Comparison of ENCODE assay signal across 8 mouse cellular contexts in the genomic region with DNA sequence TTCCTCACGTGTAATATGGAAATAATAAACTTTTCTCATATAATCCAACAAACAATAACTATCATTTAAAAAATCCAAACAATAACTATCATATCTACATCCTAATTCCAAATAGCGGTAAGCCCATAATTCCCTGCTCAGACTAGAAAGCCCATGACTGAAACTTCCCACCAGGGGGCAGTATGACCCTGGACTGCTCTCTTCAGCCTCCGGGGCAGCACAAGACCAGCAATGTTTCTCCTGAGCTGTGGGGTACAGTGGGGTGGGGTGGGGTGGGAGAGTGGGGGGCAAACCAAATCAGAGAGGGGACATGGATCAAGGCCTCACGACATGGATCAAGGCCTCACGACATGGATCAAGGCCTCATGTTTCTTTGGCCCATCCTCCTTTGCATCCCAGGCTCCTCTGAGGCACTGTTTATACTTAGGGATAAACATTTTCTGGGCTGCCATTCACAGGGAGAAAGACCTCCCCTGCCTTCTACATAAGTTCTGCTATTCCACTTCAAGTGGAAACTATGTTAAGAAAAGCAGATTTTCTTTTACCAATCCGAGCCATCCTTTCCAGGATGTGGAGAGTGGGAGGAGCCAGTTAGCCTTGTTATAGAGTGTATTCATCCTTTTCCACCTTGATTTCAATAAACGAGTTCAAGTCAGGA. TPM values are rescaled to one million over a fixed set of nuclear protein-coding genes. Genes with fewer than 3 reads are reported as not detected.
DNase-seq lines count a peak whose midpoint lies in the region; ATAC-seq and TF ChIP-seq lines count a peak whose summit lies in the region.
"Had no signal": no experiment of that assay in that cellular context is flagged by ENCODE, and none has a peak within 500 bp of the region (broad histone marks: within the 10 kb centered on the region; RNA-seq: fewer than 3 reads in every experiment).

No protein-coding gene starts in this region.

- no peaks in the 10 kb centered on the region for H3K36me3 ChIP-seq in thymus, adult 2 months (ENCODE audit: control insufficient read depth, insufficient read depth, low read length)
- no peaks in the 10 kb centered on the region for H3K36me3 ChIP-seq in intestine, embryonic 15.5 days
- peaks cover 3% of the 10 kb centered on the region; the same call in 1 of the 2 replicates for H3K36me3 ChIP-seq in lung, embryonic 16.5 days (ENCODE audit: control insufficient read depth, insufficient read depth, low read length)

- peak; percentile 51 for DNase-seq in thymus, adult 2 months
- DNase-seq in thymus, adult 18-20 months: no peak
- DNase-seq in adrenal gland, postnatal 36 days: peak; percentile 73 to 82
- peak; percentile 65 for DNase-seq in right cerebral cortex, postnatal 14 days

- H3K9me3 ChIP-seq in intestine, embryonic 15.5 days: no peaks in the 10 kb centered on the region
- H3K9me3 ChIP-seq in lung, embryonic 16.5 days (ENCODE audit: control insufficient read depth, low read length): no peaks in the 10 kb centered on the region
- H3K9me3 ChIP-seq: heart, embryonic 13.5 days had no signal

- no peaks in the 10 kb centered on the region for H3K4me1 ChIP-seq in thymus, adult 2 months (replicated peaks; ENCODE audit: control insufficient read depth, insufficient read depth, low read length)
- 0 out of 2 replicates have a peak, but pooled peaks cover 3% of the 10 kb centered on the region for H3K4me1 ChIP-seq in intestine, embryonic 15.5 days (replicated peaks)
- peaks cover 2% of the 10 kb centered on the region for H3K4me1 ChIP-seq in lung, embryonic 16.5 days (replicated peaks; ENCODE audit: control insufficient read depth, insufficient read depth, low read length)

- TF ChIP-seq POLR2A in thymus, adult 2 months (IDR thresholded peaks at IDR 0.05; ENCODE audit: control insufficient read depth, extremely low read depth, insufficient read depth, low read length, poor library complexity): no peak

- H3K9ac ChIP-seq in intestine, embryonic 15.5 days: no peak overlapping the region
- no peak overlapping the region for H3K9ac ChIP-seq in lung, embryonic 16.5 days (ENCODE audit: low read length)
- H3K9ac ChIP-seq: heart, embryonic 13.5 days had no signal

- 77% methylated on average over 7 of the region's 7 CpGs for WGBS in thymus, adult 2 months
- 33% methylated on average over 7 of the region's 7 CpGs for WGBS in intestine, embryonic 15.5 days
- 33% methylated on average over 7 of the region's 7 CpGs for WGBS in lung, embryonic 16.5 days

- H3K4me3 ChIP-seq in thymus, adult 2 months (ENCODE audit: control insufficient read depth, insufficient read depth, low read length): no peak overlapping the region
- H3K4me3 ChIP-seq in intestine, embryonic 15.5 days (replicated peaks): no peak overlapping the region
- no peak overlapping the region for H3K4me3 ChIP-seq in lung, embryonic 16.5 days (ENCODE audit: low read length)
- H3K4me3 ChIP-seq: heart, embryonic 13.5 days had no signal

- ATAC-seq in erythroid progenitor cell, adult 5-6 weeks (replicated peaks; ENCODE audit: low FRiP score, poor library complexity, severe bottlenecking): peak; percentile 76
- peak; percentile 68 for ATAC-seq in intestine, embryonic 15.5 days
- peak; percentile 62 for ATAC-seq in lung, embryonic 16.5 days (ENCODE audit: low read depth)

- H3K27me3 ChIP-seq in thymus, adult 2 months (ENCODE audit: control insufficient read depth, insufficient read depth, low read length): no peaks in the 10 kb centered on the region
- no peaks in the 10 kb centered on the region for H3K27me3 ChIP-seq in intestine, embryonic 15.5 days (replicated peaks)
- no peaks in the 10 kb centered on the region for H3K27me3 ChIP-seq in lung, embryonic 16.5 days (ENCODE audit: control insufficient read depth, insufficient read depth, low read depth, low read length)
- H3K27me3 ChIP-seq: heart, embryonic 13.5 days had no signal

- peak; percentile 54; the same call in 1 of the 2 replicates for TF ChIP-seq CTCF in thymus, adult 2 months (IDR thresholded peaks at IDR 0.05; ENCODE audit: borderline replicate concordance, control insufficient read depth, extremely low read depth, insufficient read depth, low read length, poor library complexity)

- no peak overlapping the region for H3K4me2 ChIP-seq in intestine, embryonic 15.5 days (replicated peaks)
- no peak overlapping the region for H3K4me2 ChIP-seq in lung, embryonic 16.5 days (ENCODE audit: low read depth, low read length)
- H3K4me2 ChIP-seq: heart, embryonic 13.5 days had no signal

- no peak overlapping the region for H3K27ac ChIP-seq in thymus, adult 2 months (ENCODE audit: control insufficient read depth, insufficient read depth, low read length)
- H3K27ac ChIP-seq in intestine, embryonic 15.5 days: peak overlapping the region; percentile 48; the same call in 1 of the 2 replicates
- no peak overlapping the region for H3K27ac ChIP-seq in lung, embryonic 16.5 days (ENCODE audit: low read length)
- H3K27ac ChIP-seq: heart, embryonic 13.5 days had no signal

RNA-seq across cellular contexts. Expression of a gene that starts 6.5 kb away (rescaled TPM):
- 13.9 and 17.6 TPM in 2 replicates for polyA plus RNA-seq in thymus, adult 2 months (2012; rRNA removed)
- 10 to 100 TPM; 17.5 to 24.8 TPM for total RNA-seq in adrenal gland, postnatal 36 days (2021)
- total RNA-seq in erythroid progenitor cell, adult 5-6 weeks (2015; ENCODE audit: low replicate concordance): 2.5 TPM in 1 of 2 replicates, not detected in the other
- not detected in 2 replicates for total RNA-seq in erythroid progenitor cell, adult 5-6 weeks (2017; ENCODE audit: low replicate concordance)
- polyA plus RNA-seq in intestine, embryonic 15.5 days (2015; fragmentation: Nextera tagmentation; extraction: Ambion mirVana): 18.2 and 19.0 TPM in 2 replicates
- 41.1 and 41.2 TPM in 2 replicates for polyA plus RNA-seq in lung, embryonic 16.5 days (2015; fragmentation: Nextera tagmentation; extraction: Ambion mirVana)

RNA-seq across cellular contexts. Expression of a gene that starts 22.0 kb away (rescaled TPM):
- 8.7 and 9.8 TPM in 2 replicates for polyA plus RNA-seq in thymus, adult 2 months (2012; rRNA removed)
- 1 to 10 TPM; 4.3 to 6.0 TPM for total RNA-seq in adrenal gland, postnatal 36 days (2021)
- total RNA-seq in erythroid progenitor cell, adult 5-6 weeks (2015; ENCODE audit: low replicate concordance): 1.3 and 14.1 TPM in 2 replicates
- 2.2 and 4.7 TPM in 2 replicates for total RNA-seq in erythroid progenitor cell, adult 5-6 weeks (2017; ENCODE audit: low replicate concordance)
- polyA plus RNA-seq in intestine, embryonic 15.5 days (2015; fragmentation: Nextera tagmentation; extraction: Ambion mirVana): 6.0 and 8.2 TPM in 2 replicates
- polyA plus RNA-seq in lung, embryonic 16.5 days (2015; fragmentation: Nextera tagmentation; extraction: Ambion mirVana): 11.6 and 12.7 TPM in 2 replicates

RNA-seq across cellular contexts. Expression of a gene that starts 29.4 kb away (rescaled TPM):
- 47.2 and 61.5 TPM in 2 replicates for polyA plus RNA-seq in thymus, adult 2 months (2012; rRNA removed)
- total RNA-seq in adrenal gland, postnatal 36 days (2021): 10 to 100 TPM; 22.5 to 27.0 TPM
- 63.4 and 91.4 TPM in 2 replicates for total RNA-seq in erythroid progenitor cell, adult 5-6 weeks (2015; ENCODE audit: low replicate concordance)
- total RNA-seq in erythroid progenitor cell, adult 5-6 weeks (2017; ENCODE audit: low replicate concordance): 43.3 and 75.6 TPM in 2 replicates
- polyA plus RNA-seq in intestine, embryonic 15.5 days (2015; fragmentation: Nextera tagmentation; extraction: Ambion mirVana): 53.9 and 57.2 TPM in 2 replicates
- 52.3 and 57.1 TPM in 2 replicates for polyA plus RNA-seq in lung, embryonic 16.5 days (2015; fragmentation: Nextera tagmentation; extraction: Ambion mirVana)

RNA-seq across cellular contexts. Expression of a gene that starts 34.0 kb away (rescaled TPM):
- polyA plus RNA-seq in thymus, adult 2 months (2012; rRNA removed): 239 and 266 TPM in 2 replicates
- total RNA-seq in adrenal gland, postnatal 36 days (2021): 100 to 1,000 TPM; 347 to 407 TPM
- total RNA-seq in erythroid progenitor cell, adult 5-6 weeks (2015; ENCODE audit: low replicate concordance): 44.9 and 56.2 TPM in 2 replicates
- 8.7 and 14.7 TPM in 2 replicates for total RNA-seq in erythroid progenitor cell, adult 5-6 weeks (2017; ENCODE audit: low replicate concordance)
- polyA plus RNA-seq in intestine, embryonic 15.5 days (2015; fragmentation: Nextera tagmentation; extraction: Ambion mirVana): 360 and 408 TPM in 2 replicates
- polyA plus RNA-seq in lung, embryonic 16.5 days (2015; fragmentation: Nextera tagmentation; extraction: Ambion mirVana): 352 and 366 TPM in 2 replicates

RNA-seq across cellular contexts. Expression of a gene that starts 37.4 kb away (rescaled TPM):
- 67.6 and 92.4 TPM in 2 replicates for polyA plus RNA-seq in thymus, adult 2 months (2012; rRNA removed)
- not detected for total RNA-seq in adrenal gland, postnatal 36 days (2021)
- total RNA-seq in erythroid progenitor cell, adult 5-6 weeks (2015; ENCODE audit: low replicate concordance): not detected in 2 replicates
- total RNA-seq in erythroid progenitor cell, adult 5-6 weeks (2017; ENCODE audit: low replicate concordance): not detected in 2 replicates
- polyA plus RNA-seq in intestine, embryonic 15.5 days (2015; fragmentation: Nextera tagmentation; extraction: Ambion mirVana): not detected in 2 replicates
- polyA plus RNA-seq in lung, embryonic 16.5 days (2015; fragmentation: Nextera tagmentation; extraction: Ambion mirVana): 1.2 and 4.3 TPM in 2 replicates

Comparison
In these comparisons a context has a peak if more than half of its experiments do, and no peak if none do; other contexts are left out.
1. DNase-seq: peak in thymus, adult 2 months (single experiment), adrenal gland, postnatal 36 days (2 of 2) and right cerebral cortex, postnatal 14 days (single experiment); none in thymus, adult 18-20 months (0 of 2).
2. Peak in every context shown above with its lines, with median percentiles within 50 percentile points of each other: ATAC-seq.